Comparison of ENCODE assay signal across 28 mouse cellular contexts in the genomic region with DNA sequence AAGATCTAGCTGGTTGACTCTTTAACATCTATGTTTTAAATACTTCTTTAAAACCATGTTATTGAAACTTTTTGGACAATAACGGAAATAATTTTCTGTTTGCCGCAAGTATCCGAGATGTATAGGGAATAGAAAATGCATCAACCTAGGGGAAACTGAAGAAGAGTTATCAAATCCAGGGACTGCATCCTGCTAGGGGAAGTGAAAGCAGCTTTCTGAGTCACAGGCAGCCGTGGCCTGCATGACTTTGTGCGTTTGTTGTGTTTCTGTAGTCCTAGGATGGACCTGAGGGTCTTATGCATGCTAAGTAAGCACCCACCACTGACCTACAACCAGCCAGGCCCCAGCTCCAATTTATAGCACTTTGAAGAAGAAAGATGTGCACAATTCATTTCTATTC.
"Had no signal": no experiment of that assay in that cellular context is flagged by ENCODE, and none has a peak within 500 bp of the region (broad histone marks: within the 10 kb centered on the region; RNA-seq: fewer than 3 reads in every experiment).

No protein-coding gene starts in this region.

- ATAC-seq: forebrain, embryonic 13.5 days; forebrain, embryonic 14.5 days; forebrain, embryonic 15.5 days; forebrain, embryonic 16.5 days; forebrain, postnatal 0 days had no signal

- H3K36me3 ChIP-seq: embryonic facial prominence, embryonic 10.5 days; embryonic facial prominence, embryonic 12.5 days; embryonic facial prominence, embryonic 13.5 days; embryonic facial prominence, embryonic 15.5 days; forebrain, embryonic 10.5 days; forebrain, embryonic 12.5 days; forebrain, embryonic 15.5 days had no signal

- H3K9ac ChIP-seq: embryonic facial prominence, embryonic 12.5 days; embryonic facial prominence, embryonic 13.5 days; embryonic facial prominence, embryonic 15.5 days; forebrain, embryonic 12.5 days; forebrain, embryonic 13.5 days; forebrain, embryonic 15.5 days; forebrain, postnatal 0 days had no signal

- H3K27me3 ChIP-seq: embryonic facial prominence, embryonic 12.5 days; embryonic facial prominence, embryonic 13.5 days; embryonic facial prominence, embryonic 15.5 days; forebrain, embryonic 12.5 days; forebrain, embryonic 13.5 days; forebrain, embryonic 15.5 days had no signal

- H3K4me2 ChIP-seq: embryonic facial prominence, embryonic 12.5 days; embryonic facial prominence, embryonic 13.5 days; embryonic facial prominence, embryonic 15.5 days; forebrain, embryonic 12.5 days; forebrain, embryonic 13.5 days; forebrain, embryonic 15.5 days had no signal

- H3K4me3 ChIP-seq: embryonic facial prominence, embryonic 10.5 days; embryonic facial prominence, embryonic 12.5 days; embryonic facial prominence, embryonic 13.5 days; embryonic facial prominence, embryonic 15.5 days; erythroblast, embryonic 14.5 days; forebrain, embryonic 10.5 days; forebrain, embryonic 12.5 days; forebrain, embryonic 13.5 days; forebrain, embryonic 15.5 days; gastrocnemius, adult 2 months; heart, adult 2 months had no signal

- H3K9me3 ChIP-seq: embryonic facial prominence, embryonic 10.5 days; embryonic facial prominence, embryonic 13.5 days; embryonic facial prominence, embryonic 15.5 days; forebrain, embryonic 10.5 days; forebrain, embryonic 12.5 days; forebrain, embryonic 13.5 days; forebrain, embryonic 15.5 days had no signal

- H3K27ac ChIP-seq: embryonic facial prominence, embryonic 10.5 days; embryonic facial prominence, embryonic 12.5 days; embryonic facial prominence, embryonic 13.5 days; embryonic facial prominence, embryonic 15.5 days; forebrain, embryonic 10.5 days; forebrain, embryonic 12.5 days; forebrain, embryonic 13.5 days; forebrain, embryonic 15.5 days; gastrocnemius, adult 2 months; heart, adult 2 months had no signal

- DNase-seq: cerebellum, adult 8-10 months; cerebellum, adult 9-10 months; cerebellum, adult 9-11 months; cerebellum, postnatal 10 days; cerebellum, postnatal 14 days; cerebellum, postnatal 25 days; cerebellum, postnatal 36 days; embryo, embryonic 11 days; forebrain, postnatal 0 days; gastrocnemius, adult 2 months; gastrocnemius, postnatal 10 days; gastrocnemius, postnatal 14 days; gastrocnemius, postnatal 25 days; gastrocnemius, postnatal 36 days; heart, adult 11 months; heart, adult 18-20 months; heart, adult 2 months had no signal

- H3K4me1 ChIP-seq: embryonic facial prominence, embryonic 15.5 days; forebrain, embryonic 15.5 days had no signal
